ENCODE assay signal across 11 mouse cellular contexts in the genomic region with DNA sequence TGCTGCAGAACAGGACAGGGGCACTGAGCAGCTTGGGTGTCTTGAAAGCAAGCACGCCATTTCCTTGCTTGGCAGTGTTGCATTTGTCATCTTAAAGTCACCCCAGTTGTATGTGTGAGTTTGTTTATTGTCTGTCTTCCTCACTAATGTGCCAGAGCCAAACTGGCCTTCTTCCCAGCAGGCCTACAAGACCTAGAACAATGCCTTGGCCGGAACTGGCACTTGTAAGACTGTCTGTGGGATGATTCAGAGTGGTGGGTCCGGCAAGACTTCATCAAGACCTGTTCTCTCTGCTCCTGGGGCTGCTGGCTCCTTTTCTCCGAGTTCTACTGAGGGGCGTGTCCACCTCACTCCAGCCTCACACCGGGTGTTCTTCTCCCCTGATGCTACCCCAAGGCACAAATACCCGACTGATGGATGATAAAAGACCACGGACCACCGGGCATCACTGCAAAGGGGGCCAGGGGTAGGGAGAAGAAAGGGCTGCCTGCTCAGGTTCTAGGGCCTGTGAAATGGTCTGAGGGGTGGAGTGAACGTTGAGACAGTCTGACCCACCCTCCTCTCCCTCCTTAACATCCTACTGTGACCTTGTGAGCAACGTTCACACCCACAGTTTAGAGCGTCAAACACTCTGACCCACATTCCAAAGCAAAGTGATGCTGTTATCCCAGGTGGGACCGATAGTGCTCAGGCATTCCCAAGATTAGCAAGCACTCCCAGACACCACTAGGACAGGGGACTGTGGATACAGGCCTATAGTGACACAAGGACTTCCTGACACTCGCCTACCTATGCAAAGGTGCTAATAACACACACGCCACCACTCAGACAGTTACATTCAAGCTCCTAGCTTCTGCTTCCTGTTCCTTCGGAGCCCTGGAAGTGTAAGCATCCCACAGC. TPM values are rescaled to one million over a fixed set of nuclear protein-coding genes. Genes with fewer than 3 reads are reported as not detected.
DNase-seq lines count a peak whose midpoint lies in the region; ATAC-seq and TF ChIP-seq lines count a peak whose summit lies in the region.
"Had no signal": no experiment of that assay in that cellular context is flagged by ENCODE, and none has a peak within 500 bp of the region (broad histone marks: within the 10 kb centered on the region; RNA-seq: fewer than 3 reads in every experiment).

No protein-coding gene starts in this region.

- no peaks in the 10 kb centered on the region for H3K36me3 ChIP-seq in intestine, embryonic 14.5 days (ENCODE audit: control insufficient read depth, insufficient read depth, low read length)
- H3K36me3 ChIP-seq in intestine, postnatal 0 days (ENCODE audit: control insufficient read depth, insufficient read depth) = no peaks in the 10 kb centered on the region
- no peaks in the 10 kb centered on the region for H3K36me3 ChIP-seq in ES-Bruce4 (ENCODE audit: control insufficient read depth, insufficient read depth, low read length, poor library complexity, severe bottlenecking)
- no peaks in the 10 kb centered on the region; the same call in 1 of the 2 replicates for H3K36me3 ChIP-seq in lung, embryonic 16.5 days (ENCODE audit: control insufficient read depth, insufficient read depth, low read length)

- WGBS in intestine, embryonic 14.5 days = 23% methylated on average over 16 of the region's 16 CpGs
- WGBS in intestine, postnatal 0 days = 26% methylated on average over 16 of the region's 16 CpGs
- WGBS in lung, embryonic 16.5 days = 21% methylated on average over 16 of the region's 16 CpGs

- H3K4me3 ChIP-seq in intestine, embryonic 14.5 days (ENCODE audit: low read depth, low read length) = no peak overlapping the region
- no peak overlapping the region for H3K4me3 ChIP-seq in intestine, postnatal 0 days (ENCODE audit: low read depth, low read length)
- H3K4me3 ChIP-seq in ES-Bruce4 (ENCODE audit: low read depth, low read length) = no peak overlapping the region
- H3K4me3 ChIP-seq in lung, embryonic 16.5 days (ENCODE audit: low read length) = no peak overlapping the region

- no peak for TF ChIP-seq CTCF in intestine, postnatal 0 days (IDR thresholded peaks at IDR 0.05; ENCODE audit: low read depth)
- no peak for TF ChIP-seq CTCF in ES-Bruce4 (IDR thresholded peaks at IDR 0.05; ENCODE audit: low read depth, low read length)

- H3K9me3 ChIP-seq in intestine, embryonic 14.5 days (ENCODE audit: control insufficient read depth, low read length) = no peaks in the 10 kb centered on the region
- no peaks in the 10 kb centered on the region for H3K9me3 ChIP-seq in intestine, postnatal 0 days (ENCODE audit: control insufficient read depth)
- H3K9me3 ChIP-seq in ES-Bruce4 (replicated peaks; ENCODE audit: control insufficient read depth, insufficient read depth, low read length, poor library complexity, severe bottlenecking) = no peaks in the 10 kb centered on the region
- H3K9me3 ChIP-seq in lung, embryonic 16.5 days (ENCODE audit: control insufficient read depth, low read length) = no peaks in the 10 kb centered on the region

- no peaks in the 10 kb centered on the region; the same call in 1 of the 2 replicates for H3K27me3 ChIP-seq in intestine, embryonic 14.5 days (replicated peaks; ENCODE audit: control insufficient read depth, insufficient read depth, low read length)
- H3K27me3 ChIP-seq in intestine, postnatal 0 days (replicated peaks; ENCODE audit: control insufficient read depth, insufficient read depth, low read length) = no peaks in the 10 kb centered on the region; the same call in 1 of the 2 replicates
- H3K27me3 ChIP-seq in ES-Bruce4 (ENCODE audit: control insufficient read depth, insufficient read depth, low read length, poor library complexity, severe bottlenecking) = no peaks in the 10 kb centered on the region
- H3K27me3 ChIP-seq in lung, embryonic 16.5 days (ENCODE audit: control insufficient read depth, insufficient read depth, low read depth, low read length) = no peaks in the 10 kb centered on the region

- no peak for DNase-seq in intestine, embryonic 14.5 days (ENCODE audit: low spot score)
- DNase-seq in adipocyte (ENCODE audit: low spot score) = peak; percentile 72
- DNase-seq in right cerebral cortex, postnatal 25 days = no peak
- DNase-seq in cerebellum, postnatal 25 days = no peak
- DNase-seq: right cerebral cortex, postnatal 14 days; thymus, postnatal 4 days had no signal

- TF ChIP-seq POLR2A in ES-Bruce4 (IDR thresholded peaks at IDR 0.05; ENCODE audit: insufficient read depth, low read length) = no peak

- TF ChIP-seq EP300 in ES-Bruce4 (IDR thresholded peaks at IDR 0.05; ENCODE audit: insufficient read depth, low read depth, low read length) = peak; percentile 68; the same call in 1 of the 2 replicates

- peaks cover 42% of the 10 kb centered on the region for H3K4me1 ChIP-seq in intestine, embryonic 14.5 days (replicated peaks; ENCODE audit: control insufficient read depth, insufficient read depth, low read length)
- H3K4me1 ChIP-seq in intestine, postnatal 0 days (replicated peaks; ENCODE audit: control insufficient read depth, insufficient read depth, low read length) = no peaks in the 10 kb centered on the region
- H3K4me1 ChIP-seq in ES-Bruce4 (ENCODE audit: control insufficient read depth, insufficient read depth, low read length) = peaks cover 31% of the 10 kb centered on the region
- H3K4me1 ChIP-seq in lung, embryonic 16.5 days (replicated peaks; ENCODE audit: control insufficient read depth, insufficient read depth, low read length) = peaks cover 42% of the 10 kb centered on the region

- peak overlapping the region; percentile 7; the same call in 1 of the 2 replicates for H3K4me2 ChIP-seq in intestine, embryonic 14.5 days (ENCODE audit: low read length)
- H3K4me2 ChIP-seq in intestine, postnatal 0 days (replicated peaks; ENCODE audit: low read depth) = no peak overlapping the region; the same call in 1 of the 2 replicates
- no peak overlapping the region for H3K4me2 ChIP-seq in lung, embryonic 16.5 days (ENCODE audit: low read depth, low read length)

- H3K9ac ChIP-seq in intestine, embryonic 14.5 days (ENCODE audit: low read length) = no peak overlapping the region
- no peak overlapping the region for H3K9ac ChIP-seq in intestine, postnatal 0 days (ENCODE audit: low read depth, low read length)
- H3K9ac ChIP-seq in ES-Bruce4 (ENCODE audit: low read depth, poor library complexity, severe bottlenecking) = no peak overlapping the region
- no peak overlapping the region for H3K9ac ChIP-seq in lung, embryonic 16.5 days (ENCODE audit: low read length)

- H3K27ac ChIP-seq in intestine, embryonic 14.5 days (ENCODE audit: low read depth) = peak overlapping the region; percentile 69
- no peak overlapping the region for H3K27ac ChIP-seq in intestine, postnatal 0 days (ENCODE audit: low read depth, low read length)
- H3K27ac ChIP-seq in ES-Bruce4 (ENCODE audit: insufficient read depth, low read length) = peak overlapping the region; percentile 79
- peak overlapping the region; percentile 68 for H3K27ac ChIP-seq in lung, embryonic 16.5 days (ENCODE audit: low read length)

- ATAC-seq in intestine, embryonic 14.5 days (replicated peaks; ENCODE audit: low FRiP score, low TSS enrichment, low read depth) = no peak; the same call in 1 of the 2 replicates
- no peak for ATAC-seq in intestine, postnatal 0 days
- no peak for ATAC-seq in lung, embryonic 16.5 days (ENCODE audit: low read depth)
- ATAC-seq: forebrain, embryonic 16.5 days; hindbrain, embryonic 16.5 days had no signal

RNA-seq across cellular contexts. Expression of gene Rin1, which starts 7.8 kb away (rescaled TPM):
- 2.6 and 3.8 TPM in 2 replicates for polyA plus RNA-seq in intestine, embryonic 14.5 days (2014; fragmentation: Nextera tagmentation; extraction: Ambion mirVana)
- polyA plus RNA-seq in intestine, postnatal 0 days (2015; fragmentation: Nextera tagmentation; extraction: Ambion mirVana) = 0.77 and 0.78 TPM in 2 replicates
- polyA plus RNA-seq in ES-Bruce4 (2011; ENCODE audit: insufficient read depth, insufficient read length, low read depth, missing spikeins) = 19.2 and 22.7 TPM in 2 replicates
- 3.7 and 4.2 TPM in 2 replicates for polyA plus RNA-seq in lung, embryonic 16.5 days (2015; fragmentation: Nextera tagmentation; extraction: Ambion mirVana)

RNA-seq across cellular contexts. Expression of gene Cd248, which starts 9.8 kb away (rescaled TPM):
- 69.8 and 70.2 TPM in 2 replicates for polyA plus RNA-seq in intestine, embryonic 14.5 days (2014; fragmentation: Nextera tagmentation; extraction: Ambion mirVana)
- 19.9 and 23.0 TPM in 2 replicates for polyA plus RNA-seq in intestine, postnatal 0 days (2015; fragmentation: Nextera tagmentation; extraction: Ambion mirVana)
- polyA plus RNA-seq in ES-Bruce4 (2011; ENCODE audit: insufficient read depth, insufficient read length, low read depth, missing spikeins) = 3.1 and 3.7 TPM in 2 replicates
- 69.1 and 80.6 TPM in 2 replicates for polyA plus RNA-seq in lung, embryonic 16.5 days (2015; fragmentation: Nextera tagmentation; extraction: Ambion mirVana)

RNA-seq across cellular contexts. Expression of gene Brms1, which starts 17.0 kb away (rescaled TPM):
- 49.6 and 50.8 TPM in 2 replicates for polyA plus RNA-seq in intestine, embryonic 14.5 days (2014; fragmentation: Nextera tagmentation; extraction: Ambion mirVana)
- 33.2 and 33.4 TPM in 2 replicates for polyA plus RNA-seq in intestine, postnatal 0 days (2015; fragmentation: Nextera tagmentation; extraction: Ambion mirVana)
- 22.3 and 24.0 TPM in 2 replicates for polyA plus RNA-seq in ES-Bruce4 (2011; ENCODE audit: insufficient read depth, insufficient read length, low read depth, missing spikeins)
- 41.6 and 45.0 TPM in 2 replicates for polyA plus RNA-seq in lung, embryonic 16.5 days (2015; fragmentation: Nextera tagmentation; extraction: Ambion mirVana)

RNA-seq across cellular contexts. Expression of gene AC124502.3, which starts 19.4 kb away (rescaled TPM):
- 1.1 and 1.6 TPM in 2 replicates for polyA plus RNA-seq in intestine, embryonic 14.5 days (2014; fragmentation: Nextera tagmentation; extraction: Ambion mirVana)
- 0.56 TPM in 1 of 2 replicates, not detected in the other for polyA plus RNA-seq in intestine, postnatal 0 days (2015; fragmentation: Nextera tagmentation; extraction: Ambion mirVana)
- polyA plus RNA-seq in ES-Bruce4 (2011; ENCODE audit: insufficient read depth, insufficient read length, low read depth, missing spikeins) = not detected in 2 replicates
- polyA plus RNA-seq in lung, embryonic 16.5 days (2015; fragmentation: Nextera tagmentation; extraction: Ambion mirVana) = 2.5 and 3.5 TPM in 2 replicates

RNA-seq across cellular contexts. Expression of gene B4gat1, which starts 19.5 kb away (rescaled TPM):
- 39.1 and 45.2 TPM in 2 replicates for polyA plus RNA-seq in intestine, embryonic 14.5 days (2014; fragmentation: Nextera tagmentation; extraction: Ambion mirVana)
- polyA plus RNA-seq in intestine, postnatal 0 days (2015; fragmentation: Nextera tagmentation; extraction: Ambion mirVana) = 16.2 and 17.9 TPM in 2 replicates
- 8.9 and 10.9 TPM in 2 replicates for polyA plus RNA-seq in ES-Bruce4 (2011; ENCODE audit: insufficient read depth, insufficient read length, low read depth, missing spikeins)
- polyA plus RNA-seq in lung, embryonic 16.5 days (2015; fragmentation: Nextera tagmentation; extraction: Ambion mirVana) = 47.6 and 49.4 TPM in 2 replicates
